Mouse (Mus musculus): ENCODE measurements around the gene Eno1. TPM values are rescaled to one million over a fixed set of nuclear protein-coding genes. Genes with fewer than 3 reads are reported as not detected.

The Eno1 gene
- total and polyA plus RNA-seq, 3 experiments: 254 to 5,492 (median 737) TPM

DNA sequence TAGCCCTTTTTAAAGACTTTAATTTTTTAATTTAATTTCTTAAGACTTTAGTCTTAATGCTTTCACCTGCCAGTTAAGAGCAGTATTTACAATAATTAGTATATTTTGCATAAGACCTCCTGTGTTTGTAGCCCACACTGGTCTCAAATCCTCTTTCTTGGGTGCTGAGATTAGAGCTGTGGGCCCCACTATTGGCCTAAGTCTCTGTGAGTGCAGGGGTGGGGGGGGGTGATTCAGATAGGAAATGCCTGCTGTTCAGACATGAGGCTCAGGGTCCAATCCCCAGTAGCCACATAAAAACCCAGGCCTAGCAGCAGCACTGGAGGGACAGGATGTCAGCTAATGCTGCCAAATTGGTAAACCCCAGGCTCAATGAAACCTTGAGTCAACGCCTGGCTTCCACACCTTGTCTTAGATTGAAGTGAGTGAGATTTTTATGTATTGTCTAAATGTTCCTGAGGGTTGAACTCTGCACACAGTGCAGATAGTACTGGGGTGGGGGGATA lies 3.9 kb downstream of the Eno1 start:
- no peak for DNase-seq (ENCODE audit: low read depth, low spot score)
- peaks cover 7 to 30% of the 10 kb centered on the region in 2 experiments for H3K4me1 ChIP-seq (ENCODE audit: control insufficient read depth in 1 of 2, insufficient read depth in 2 of 2, low read length in 2 of 2)
- H3K9ac ChIP-seq (ENCODE audit: control insufficient read depth, low read depth, low read length, poor library complexity, severe bottlenecking): no peak overlapping the region
- no peak overlapping the region; a peak in 1 of 4 replicates for H3K4me3 ChIP-seq (ENCODE audit: control insufficient read depth in 1 of 2, insufficient read depth in 1 of 2, low read depth in 2 of 2, low read length in 2 of 2)
- no peak for TF ChIP-seq NRF1 (IDR thresholded peaks at IDR 0.05; ENCODE audit: insufficient read depth, low read depth, low read length, poor library complexity, severe bottlenecking)
- TF ChIP-seq TCF12 (IDR thresholded peaks at IDR 0.05; ENCODE audit: low read depth, low read length): no peak
- TF ChIP-seq ZMIZ1 (IDR thresholded peaks at IDR 0.05; ENCODE audit: low read depth, low read length): no peak
- no peak for TF ChIP-seq MAX (IDR thresholded peaks at IDR 0.05; ENCODE audit: low read length)
- TF ChIP-seq GATA1 (IDR thresholded peaks at IDR 0.05; ENCODE audit: low read depth, low read length): no peak
- peaks cover 25 to 32% of the 10 kb centered on the region in 2 experiments for H3K36me3 ChIP-seq (ENCODE audit: control insufficient read depth in 1 of 2, insufficient read depth in 2 of 2, low read length in 2 of 2)
- H3K9me3 ChIP-seq (replicated peaks; ENCODE audit: insufficient read depth, low read length): no peaks in the 10 kb centered on the region
- peaks cover 52% of the 10 kb centered on the region for H3K79me2 ChIP-seq (ENCODE audit: control insufficient read depth, insufficient read depth, low read length, poor library complexity)
- H3K27ac ChIP-seq (ENCODE audit: control insufficient read depth, low read depth, low read length): no peak overlapping the region
- H3K27me3 ChIP-seq (ENCODE audit: control insufficient read depth in 1 of 2, insufficient read depth in 2 of 2, low read length in 2 of 2): no peaks in the 10 kb centered on the region

DNA sequence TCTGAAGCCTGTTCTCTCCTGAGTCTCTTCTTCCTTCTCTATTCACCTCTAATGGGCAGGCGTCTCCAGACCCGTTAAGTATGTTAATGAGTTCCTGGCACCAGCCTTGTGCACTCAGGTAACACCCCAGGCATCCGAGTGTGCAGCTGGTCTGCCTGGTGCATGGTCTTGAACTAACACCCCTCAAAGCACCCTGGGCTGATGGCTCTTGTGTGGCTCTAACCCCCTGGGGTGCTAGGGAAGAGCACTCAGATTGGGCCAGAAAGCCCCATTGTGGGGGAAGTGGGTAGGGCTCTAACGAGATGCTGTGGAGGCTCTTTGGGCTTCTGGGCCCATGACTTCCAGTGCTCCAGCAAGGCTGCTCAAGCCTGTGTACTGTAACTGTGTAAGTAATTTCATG lies 5.2 kb downstream of the Eno1 start:
- 0 out of 4 replicates have a peak, but pooled peaks of 1 of the 2 experiments have one; percentile 7 for TF ChIP-seq POLR2A (IDR thresholded peaks at IDR 0.05; ENCODE audit: control insufficient read depth in 1 of 2, insufficient read depth in 1 of 2, low read depth in 1 of 2, low read length in 2 of 2, poor library complexity in 1 of 2)
- TF ChIP-seq MYB (IDR thresholded peaks at IDR 0.05; ENCODE audit: low read depth, low read length): no peak
- Histone ChIP-seq H3K27ac (ENCODE audit: control insufficient read depth, low read depth, low read length) (no peak overlapping the region), H3K27me3 (ENCODE audit: control insufficient read depth in 1 of 2, insufficient read depth in 2 of 2, low read length in 2 of 2) (no peaks in the 10 kb centered on the region), H3K9me3 (replicated peaks; ENCODE audit: insufficient read depth, low read length) (no peaks in the 10 kb centered on the region), H3K4me3 (ENCODE audit: control insufficient read depth in 1 of 2, insufficient read depth in 1 of 2, low read depth in 2 of 2, low read length in 2 of 2) (no peak overlapping the region), H3K4me1 (ENCODE audit: control insufficient read depth in 1 of 2, insufficient read depth in 2 of 2, low read length in 2 of 2) (peaks cover 1 to 26% of the 10 kb centered on the region in 2 experiments; a peak in 3 of 4 replicates), H3K79me2 (ENCODE audit: control insufficient read depth, insufficient read depth, low read length, poor library complexity) (peaks cover 49% of the 10 kb centered on the region), H3K36me3 (ENCODE audit: control insufficient read depth in 1 of 2, insufficient read depth in 2 of 2, low read length in 2 of 2) (peaks cover 25 to 29% of the 10 kb centered on the region in 2 experiments), H3K9ac (ENCODE audit: control insufficient read depth, low read depth, low read length, poor library complexity, severe bottlenecking) (no peak overlapping the region)
- DNase-seq (ENCODE audit: low read depth, low spot score): no peak

DNA sequence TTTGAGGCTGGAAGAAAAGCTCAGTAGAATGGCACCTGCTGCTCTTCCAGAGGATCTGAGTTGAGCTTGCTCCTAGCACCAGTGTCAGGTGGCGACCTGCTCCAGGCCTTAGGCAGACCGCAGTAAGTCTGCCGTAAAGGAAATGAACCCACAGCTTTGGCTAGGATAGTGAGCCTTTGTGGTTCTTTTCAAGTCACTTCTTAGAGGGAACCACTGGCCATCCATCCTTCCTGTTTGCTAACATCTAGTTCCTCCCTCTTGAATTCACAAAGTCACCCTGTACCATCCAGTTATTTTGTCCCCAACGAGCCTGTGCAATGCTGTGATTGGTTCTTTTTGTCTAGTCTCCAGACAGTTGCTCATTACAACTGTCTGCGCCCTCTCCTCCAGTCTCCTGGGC lies 6.2 kb downstream of the Eno1 start:
- Histone ChIP-seq H3K9ac (ENCODE audit: control insufficient read depth, low read depth, low read length, poor library complexity, severe bottlenecking) (no peak overlapping the region), H3K9me3 (replicated peaks; ENCODE audit: insufficient read depth, low read length) (no peaks in the 10 kb centered on the region), H3K27ac (ENCODE audit: control insufficient read depth, low read depth, low read length) (no peak overlapping the region), H3K4me3 (ENCODE audit: control insufficient read depth in 1 of 2, insufficient read depth in 1 of 2, low read depth in 2 of 2, low read length in 2 of 2) (no peak overlapping the region), H3K79me2 (ENCODE audit: control insufficient read depth, insufficient read depth, low read length, poor library complexity) (peaks cover 39% of the 10 kb centered on the region), H3K27me3 (ENCODE audit: control insufficient read depth in 1 of 2, insufficient read depth in 2 of 2, low read length in 2 of 2) (no peaks in the 10 kb centered on the region), H3K4me1 (ENCODE audit: control insufficient read depth in 1 of 2, insufficient read depth in 2 of 2, low read length in 2 of 2) (peaks cover 1 to 26% of the 10 kb centered on the region in 2 experiments; a peak in 3 of 4 replicates), H3K36me3 (ENCODE audit: control insufficient read depth in 1 of 2, insufficient read depth in 2 of 2, low read length in 2 of 2) (peaks cover 29 to 30% of the 10 kb centered on the region in 2 experiments)
- TF ChIP-seq UBTF (IDR thresholded peaks at IDR 0.05; ENCODE audit: borderline replicate concordance, insufficient read depth, low read depth, low read length): no peak
- TF ChIP-seq ZNF384 (IDR thresholded peaks at IDR 0.05; ENCODE audit: low read depth, low read length): no peak
- TF ChIP-seq MXI1 (IDR thresholded peaks at IDR 0.05; ENCODE audit: low read depth, low read length): no peak
- TF ChIP-seq CHD2 (IDR thresholded peaks at IDR 0.05; ENCODE audit: low read length): no peak
- TF ChIP-seq CTCF (IDR thresholded peaks at IDR 0.05 in 2 of 3, conservative IDR thresholded peaks at IDR 0.05 in 1 of 3; ENCODE audit: control insufficient read depth in 1 of 3, insufficient read depth in 1 of 3, low read depth in 2 of 3, low read length in 3 of 3, poor library complexity in 1 of 3, severe bottlenecking in 1 of 3): no peak
- no peak for TF ChIP-seq E2F4 (IDR thresholded peaks at IDR 0.05; ENCODE audit: borderline replicate concordance, low read depth, low read length)
- TF ChIP-seq SMC3 (IDR thresholded peaks at IDR 0.05; ENCODE audit: low read depth, low read length): no peak
- TF ChIP-seq TAL1 (IDR thresholded peaks at IDR 0.05; ENCODE audit: low read length): no peak
- no peak for TF ChIP-seq ETS1 (IDR thresholded peaks at IDR 0.05; ENCODE audit: low read depth, low read length)
- no peak for TF ChIP-seq RAD21 (IDR thresholded peaks at IDR 0.05; ENCODE audit: low read depth, low read length)
- no peak for TF ChIP-seq ELF1 (IDR thresholded peaks at IDR 0.05; ENCODE audit: low read depth, low read length)
- TF ChIP-seq GABPA (IDR thresholded peaks at IDR 0.05; ENCODE audit: low read depth, low read length): no peak
- no peak for TF ChIP-seq POLR2A (IDR thresholded peaks at IDR 0.05; ENCODE audit: control insufficient read depth in 1 of 2, insufficient read depth in 1 of 2, low read depth in 1 of 2, low read length in 2 of 2, poor library complexity in 1 of 2)
- TF ChIP-seq ZMIZ1 (IDR thresholded peaks at IDR 0.05; ENCODE audit: low read depth, low read length): no peak
- TF ChIP-seq MAX (IDR thresholded peaks at IDR 0.05; ENCODE audit: low read length): no peak
- TF ChIP-seq NELFE (IDR thresholded peaks at IDR 0.05; ENCODE audit: low read depth, low read length): no peak
- no peak for DNase-seq (ENCODE audit: low read depth, low spot score)

Measured in MEL (cell line).